Mouse (Mus musculus) midbrain, embryonic 16.5 days (tissue): ENCODE measurements around the gene Trmt1. TPM values are rescaled to one million over a fixed set of nuclear protein-coding genes. Genes with fewer than 3 reads are reported as not detected.

Experiments
- ATAC-seq: fragments of 200-750 bp; cut with Nextera tagmentation; 2 replicates; pipeline ENCODE4 v1.8.0; 2017; ENCODE audit warnings: moderate TSS enrichment
- H3K27ac ChIP-seq: fragments of 300-500 bp; sonication (generic); 2 replicates; pipeline ENCODE4 v1.5.1; 2014; ENCODE audit warnings: mild to moderate bottlenecking, low read length, mixed read lengths
- H3K27me3 ChIP-seq: fragments of 300-500 bp; sonication (generic); 2 replicates; pipeline ENCODE4 v1.6.1; 2014; ENCODE audit warnings: low read depth, low read length, mixed read lengths; ENCODE audit not compliant: control insufficient read depth, insufficient read depth
- H3K36me3 ChIP-seq: fragments of 300-500 bp; sonication (generic); 2 replicates; pipeline ENCODE4 v1.6.1; 2014; ENCODE audit warnings: mild to moderate bottlenecking, low read length, moderate library complexity, mixed read lengths; ENCODE audit not compliant: control insufficient read depth, insufficient read depth
- H3K4me1 ChIP-seq: fragments of 300-500 bp; sonication (generic); 2 replicates; pipeline ENCODE4 v1.6.1; 2014; ENCODE audit warnings: mild to moderate bottlenecking, low read length, mixed read lengths; ENCODE audit not compliant: control insufficient read depth, insufficient read depth
- H3K4me2 ChIP-seq: fragments of 300-500 bp; sonication (generic); 2 replicates; pipeline ENCODE4 v1.6.1; 2014; ENCODE audit warnings: mild to moderate bottlenecking, low read length, mixed read lengths
- H3K4me3 ChIP-seq: fragments of 300-500 bp; sonication (generic); 2 replicates; pipeline ENCODE4 v1.5.1; 2014; ENCODE audit warnings: low read depth, mild to moderate bottlenecking, low read length, moderate library complexity, mixed read lengths
- H3K9ac ChIP-seq: fragments of 300-500 bp; sonication (generic); 2 replicates; pipeline ENCODE4 v1.6.1; 2014; ENCODE audit warnings: low read depth, low read length, mixed read lengths
- H3K9me3 ChIP-seq: fragments of 300-500 bp; sonication (generic); replicated peaks from 2 replicates; pipeline ENCODE4 v1.6.1; 2014; ENCODE audit warnings: mild to moderate bottlenecking, low read length, mixed read lengths; ENCODE audit not compliant: control insufficient read depth, poor library complexity, severe bottlenecking
- WGBS: fragments of 180-500 bp; shearing (Covaris S2); extraction: QIAGEN DNeasy Blood & Tissue Kit; methylation state at CpG from one replicate; pipeline ENCODE4 v1.1.7; 2014; 5-methylcytosine and 5-hydroxymethylcytosine counted together
- polyA plus RNA-seq: library from polyadenylated mRNA; unstranded; fragments of >200 nt; fragmentation: Nextera tagmentation; extraction: Ambion mirVana; gene quantifications from 2 replicates; pipeline ENCODE4 v1.2.1, GENCODE M21; 2015

The Trmt1 gene
- polyA plus RNA-seq, 1 experiment from 2014 or later, result 68.1 TPM

- H3K4me3 ChIP-seq, result no peak overlapping the region
- peaks cover 6% of the 10 kb centered on the region; the same call in 1 of the 2 replicates for H3K27me3 ChIP-seq
- no peaks in the 10 kb centered on the region for H3K36me3 ChIP-seq
- H3K27ac ChIP-seq, result no peak overlapping the region
- no peak for ATAC-seq
- no peak overlapping the region for H3K4me2 ChIP-seq
- H3K9me3 ChIP-seq, result no peaks in the 10 kb centered on the region
- H3K4me1 ChIP-seq, result peaks cover 29% of the 10 kb centered on the region
- H3K9ac ChIP-seq, result no peak overlapping the region
Observed at GRCm38 (mm10) chr8:84657203-84657602, 28.9 kb upstream of the Trmt1 start.

- Histone ChIP-seq H3K36me3 (no peaks in the 10 kb centered on the region), H3K27me3 (peaks cover 6% of the 10 kb centered on the region; the same call in 1 of the 2 replicates), H3K9me3 (no peaks in the 10 kb centered on the region), H3K4me1 (peaks cover 32% of the 10 kb centered on the region), H3K27ac (no peak overlapping the region), H3K9ac (no peak overlapping the region), H3K4me3 (no peak overlapping the region), H3K4me2 (no peak overlapping the region)
- no peak for ATAC-seq
- 40% methylated on average over 4 of the region's 4 CpGs for WGBS
Observed at GRCm38 (mm10) chr8:84657680-84658079, 28.4 kb upstream of the Trmt1 start.

- H3K27ac ChIP-seq, result no peak overlapping the region
- no peak overlapping the region for H3K9ac ChIP-seq
- no peaks in the 10 kb centered on the region for H3K9me3 ChIP-seq
- H3K4me1 ChIP-seq, result peaks cover 41% of the 10 kb centered on the region
- no peaks in the 10 kb centered on the region for H3K36me3 ChIP-seq
- peaks cover 6% of the 10 kb centered on the region; the same call in 1 of the 2 replicates for H3K27me3 ChIP-seq
- H3K4me3 ChIP-seq, result no peak overlapping the region
- ATAC-seq, result no peak
- WGBS, result 43% methylated on average over 1 of the region's 1 CpGs
- H3K4me2 ChIP-seq, result no peak overlapping the region
Observed at GRCm38 (mm10) chr8:84658951-84659350, 27.2 kb upstream of the Trmt1 start.

- H3K4me2 ChIP-seq, result peak overlapping the region; percentile 87
- H3K36me3 ChIP-seq, result no peaks in the 10 kb centered on the region
- peaks cover 6% of the 10 kb centered on the region; the same call in 1 of the 2 replicates for H3K27me3 ChIP-seq
- H3K9ac ChIP-seq, result 0 out of 2 replicates have a peak overlapping the region, but pooled peaks have one; percentile 0
- H3K4me1 ChIP-seq, result peaks cover 41% of the 10 kb centered on the region
- WGBS, result 4% methylated on average over 33 of the region's 33 CpGs
- H3K9me3 ChIP-seq, result no peaks in the 10 kb centered on the region
- no peak for ATAC-seq
- peak overlapping the region; percentile 14; the same call in 1 of the 2 replicates for H3K4me3 ChIP-seq
- H3K27ac ChIP-seq, result peak overlapping the region; percentile 26; the same call in 1 of the 2 replicates
Observed at GRCm38 (mm10) chr8:84659936-84660818, 25.9 kb upstream of the Trmt1 start.

GRCm38 (mm10) chr8:84660819-84661457 lies 25.2 kb upstream of the Trmt1 start:
- Histone ChIP-seq H3K36me3 (no peaks in the 10 kb centered on the region), H3K4me1 (peaks cover 43% of the 10 kb centered on the region), H3K9ac (peak overlapping the region; percentile 74), H3K4me3 (peak overlapping the region; percentile 62), H3K27ac (no peak overlapping the region; the same call in none of the 2 replicates), H3K27me3 (peaks cover 6% of the 10 kb centered on the region; the same call in 1 of the 2 replicates), H3K9me3 (no peaks in the 10 kb centered on the region), H3K4me2 (peak overlapping the region; percentile 87)
- WGBS, result 4% methylated on average over 20 of the region's 20 CpGs
- ATAC-seq, result no peak

- peak overlapping the region; percentile 74 for H3K9ac ChIP-seq
- H3K27me3 ChIP-seq, result peaks cover 2% of the 10 kb centered on the region; the same call in 1 of the 2 replicates
- WGBS, result 1% methylated on average over 24 of the region's 24 CpGs
- peak overlapping the region; percentile 62 for H3K4me3 ChIP-seq
- peak overlapping the region; percentile 17; the same call in 1 of the 2 replicates for H3K27ac ChIP-seq
- H3K4me2 ChIP-seq, result peak overlapping the region; percentile 87
- no peaks in the 10 kb centered on the region for H3K36me3 ChIP-seq
- H3K4me1 ChIP-seq, result peaks cover 41% of the 10 kb centered on the region
- H3K9me3 ChIP-seq, result no peaks in the 10 kb centered on the region
- no peak for ATAC-seq
Observed at GRCm38 (mm10) chr8:84661458-84661871, 24.6 kb upstream of the Trmt1 start.

GRCm38 (mm10) chr8:84661961-84662571 lies 24.0 kb upstream of the Trmt1 start:
- under 1% methylated on average over 60 of the region's 61 CpGs for WGBS
- peak overlapping the region; percentile 74 for H3K9ac ChIP-seq
- peak; percentile 10 for ATAC-seq
- peak overlapping the region; percentile 66 for H3K27ac ChIP-seq
- H3K4me1 ChIP-seq, result peaks cover 39% of the 10 kb centered on the region
- H3K27me3 ChIP-seq, result peaks cover 2% of the 10 kb centered on the region; the same call in 1 of the 2 replicates
- peak overlapping the region; percentile 87 for H3K4me2 ChIP-seq
- no peaks in the 10 kb centered on the region for H3K9me3 ChIP-seq
- H3K4me3 ChIP-seq, result peak overlapping the region; percentile 62
- no peaks in the 10 kb centered on the region for H3K36me3 ChIP-seq

- Histone ChIP-seq H3K9ac (peak within 1 kb of the TSS; percentile 74), H3K4me3 (peak within 1 kb of the TSS; percentile 63), H3K36me3 (no peaks in the 10 kb centered on the region), H3K27me3 (peaks cover 2% of the 10 kb centered on the region; the same call in 1 of the 2 replicates), H3K4me2 (peak within 1 kb of the TSS; percentile 87), H3K9me3 (no peaks in the 10 kb centered on the region), H3K27ac (peak within 1 kb of the TSS; percentile 89), H3K4me1 (peaks cover 39% of the 10 kb centered on the region)
- ATAC-seq, result peak; percentile 69
- WGBS, result under 1% methylated on average over 27 of the region's 27 CpGs
Observed at GRCm38 (mm10) chr8:84662581-84663065, 23.5 kb upstream of the Trmt1 start, which contains the start of gene Ier2. Gene Ier2, minus strand, starts transcription at chr8:84662852.
